Mouse (Mus musculus) intestine, embryonic 14.5 days (tissue): Measurements from ENCODE around the gene Baiap2l2. TPM values are rescaled to one million over a fixed set of nuclear protein-coding genes. Genes with fewer than 3 reads are reported as not detected.

Experiments
- ATAC-seq: fragments of 200-750 bp; cut with Nextera tagmentation; replicated peaks from 2 replicates; pipeline ENCODE4 v1.8.0; 2017; ENCODE audit warnings: low read depth, moderate number of reproducible peaks, moderate TSS enrichment, moderate library complexity; ENCODE audit not compliant: low FRiP score, low TSS enrichment
- DNase-seq: peaks from one replicate; pipeline ENCODE4 v3.0.0-alpha.2; 2018; ENCODE audit warnings: low spot score
- H3K27ac ChIP-seq: fragments of 300-500 bp; sonication (generic); 2 replicates; pipeline ENCODE4 v1.5.1; 2014; ENCODE audit warnings: low read depth, mild to moderate bottlenecking, control low read depth
- H3K27me3 ChIP-seq: fragments of 300-500 bp; sonication (generic); replicated peaks from 2 replicates; pipeline ENCODE4 v1.6.1; 2014; ENCODE audit warnings: low read length, control low read depth; ENCODE audit not compliant: control insufficient read depth, insufficient read depth
- H3K36me3 ChIP-seq: fragments of 300-500 bp; sonication (generic); 2 replicates; pipeline ENCODE4 v1.6.1; 2014; ENCODE audit warnings: low read length, control low read depth; ENCODE audit not compliant: control insufficient read depth, insufficient read depth
- H3K4me1 ChIP-seq: fragments of 300-500 bp; sonication (generic); replicated peaks from 2 replicates; pipeline ENCODE4 v1.6.1; 2014; ENCODE audit warnings: low read length, control low read depth, mixed read lengths; ENCODE audit not compliant: control insufficient read depth, insufficient read depth
- H3K4me2 ChIP-seq: fragments of 300-500 bp; sonication (generic); 2 replicates; pipeline ENCODE4 v1.6.1; 2014; ENCODE audit warnings: low read length
- H3K4me3 ChIP-seq: fragments of 300-500 bp; sonication (generic); 2 replicates; pipeline ENCODE4 v1.5.1; 2014; ENCODE audit warnings: low read depth, low read length, control low read depth, mixed read lengths
- H3K9ac ChIP-seq: fragments of 300-500 bp; sonication (generic); 2 replicates; pipeline ENCODE4 v1.6.1; 2014; ENCODE audit warnings: mild to moderate bottlenecking, low read length
- H3K9me3 ChIP-seq: fragments of 300-500 bp; sonication (generic); 2 replicates; pipeline ENCODE4 v1.6.1; 2016; ENCODE audit warnings: low read length, control low read depth; ENCODE audit not compliant: control insufficient read depth
- WGBS: fragments of 180-500 bp; shearing (Covaris S2); extraction: QIAGEN DNeasy Blood & Tissue Kit; methylation state at CpG from one replicate; pipeline ENCODE4 v1.1.7; 2014; 5-methylcytosine and 5-hydroxymethylcytosine counted together
- polyA plus RNA-seq: library from polyadenylated mRNA; unstranded; fragments of >200 nt; fragmentation: Nextera tagmentation; extraction: Ambion mirVana; gene quantifications from 2 replicates; pipeline ENCODE4 v1.2.1, GENCODE M21; 2014

The Baiap2l2 gene
- polyA plus RNA-seq, 1 experiment from 2014 or later, result 9.4 TPM

DNA sequence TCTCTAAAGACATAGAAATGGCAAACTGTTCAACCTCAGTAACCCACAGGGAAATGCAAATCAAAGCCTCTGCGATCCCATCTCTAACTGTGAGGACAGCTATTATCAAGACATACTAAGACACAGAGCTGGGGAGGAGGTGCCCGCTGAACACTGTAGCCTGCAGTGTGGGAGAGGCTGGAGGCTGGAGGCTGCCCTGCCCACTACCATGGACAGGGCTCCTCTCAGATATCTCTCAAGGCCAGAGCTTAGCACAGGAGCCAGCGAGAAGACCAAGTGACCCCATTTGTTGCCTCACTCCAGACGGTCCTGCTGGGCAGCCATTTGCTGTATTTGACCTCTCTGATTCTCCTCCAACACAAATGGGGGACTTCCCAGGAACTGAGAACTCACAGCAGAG, 22.5 kb upstream of the Baiap2l2 start:
- no peaks in the 10 kb centered on the region for H3K4me1 ChIP-seq
- no peak overlapping the region for H3K27ac ChIP-seq
- ATAC-seq (no peak), DNase-seq (no peak)
- no peak overlapping the region for H3K4me3 ChIP-seq
- H3K36me3 ChIP-seq, result peaks cover 25% of the 10 kb centered on the region
- H3K4me2 ChIP-seq, result no peak overlapping the region
- no peak overlapping the region for H3K9ac ChIP-seq
- H3K27me3 ChIP-seq, result no peaks in the 10 kb centered on the region
- no peaks in the 10 kb centered on the region for H3K9me3 ChIP-seq
- 46% methylated on average over 4 of the region's 4 CpGs for WGBS

DNA sequence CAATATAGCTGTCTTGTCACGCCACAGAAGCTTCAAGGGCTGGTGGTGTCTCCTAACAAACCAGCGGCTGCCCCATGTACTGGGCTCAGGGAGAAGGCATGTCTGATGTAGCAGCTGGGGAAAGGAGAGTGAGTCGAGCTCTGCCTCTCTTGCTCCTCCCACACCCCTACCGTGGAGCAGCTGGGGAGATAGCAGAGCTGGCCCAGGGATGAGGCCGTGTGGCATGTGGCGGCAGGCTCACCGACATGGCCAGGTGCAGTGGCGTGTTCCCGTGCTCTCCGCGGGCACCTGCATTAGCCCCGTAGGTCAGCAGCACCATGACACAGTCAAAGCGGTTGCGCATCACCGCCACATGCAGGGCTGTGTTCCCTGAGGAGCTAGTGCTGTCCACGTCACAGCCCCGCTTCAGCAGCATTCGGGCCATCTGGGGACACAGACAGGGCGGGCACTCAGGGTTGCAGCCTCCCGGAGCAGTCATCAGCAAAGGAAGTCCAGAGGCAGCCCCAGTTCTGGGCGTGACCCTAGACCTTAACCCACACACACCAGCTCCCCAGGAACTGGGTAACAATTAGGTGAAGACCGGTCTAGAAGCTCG, 20.8 kb upstream of the Baiap2l2 start:
- WGBS, result 73% methylated on average over 23 of the region's 23 CpGs

DNA sequence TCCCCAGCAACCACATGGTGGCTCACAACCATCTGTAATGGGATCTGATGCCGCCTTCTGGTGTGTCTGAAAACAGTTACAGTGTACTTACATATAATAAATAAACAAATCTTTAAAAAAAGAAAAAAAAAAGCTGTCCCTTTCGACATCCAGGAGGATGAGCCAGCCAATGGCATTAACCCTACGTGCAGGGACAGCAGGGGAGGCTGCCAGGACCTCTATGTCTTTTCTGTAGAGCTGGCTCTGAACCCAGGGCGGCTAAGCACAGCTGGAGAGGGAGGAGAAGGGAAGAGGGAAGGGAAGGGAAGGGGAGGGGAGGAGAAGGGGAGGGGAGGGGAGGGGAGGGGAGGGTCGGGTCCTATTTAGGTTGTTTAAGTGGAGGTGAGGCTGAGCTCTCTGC, 19.5 kb upstream of the Baiap2l2 start:
- H3K4me3 ChIP-seq, result no peak overlapping the region
- 57% methylated on average over 5 of the region's 5 CpGs for whole genome bisulfite sequencing
- H3K9me3 ChIP-seq, result no peaks in the 10 kb centered on the region
- H3K27ac ChIP-seq, result no peak overlapping the region
- H3K4me1 ChIP-seq, result no peaks in the 10 kb centered on the region
- peaks cover 16% of the 10 kb centered on the region for H3K36me3 ChIP-seq
- DNase-seq (no peak), ATAC-seq (no peak)
- H3K27me3 ChIP-seq, result no peaks in the 10 kb centered on the region
- H3K9ac ChIP-seq, result no peak overlapping the region
- H3K4me2 ChIP-seq, result no peak overlapping the region

More for the DNA sequence above, 20.8 kb upstream of the Baiap2l2 start:
- H3K4me2 ChIP-seq, result no peak overlapping the region
- H3K27me3 ChIP-seq, result no peaks in the 10 kb centered on the region
- peaks cover 23% of the 10 kb centered on the region for H3K36me3 ChIP-seq
- H3K9me3 ChIP-seq, result no peaks in the 10 kb centered on the region
- H3K27ac ChIP-seq, result no peak overlapping the region
- ATAC-seq, result no peak
- no peak for DNase-seq
- H3K4me1 ChIP-seq, result no peaks in the 10 kb centered on the region
- H3K9ac ChIP-seq, result no peak overlapping the region
- H3K4me3 ChIP-seq, result no peak overlapping the region

DNA sequence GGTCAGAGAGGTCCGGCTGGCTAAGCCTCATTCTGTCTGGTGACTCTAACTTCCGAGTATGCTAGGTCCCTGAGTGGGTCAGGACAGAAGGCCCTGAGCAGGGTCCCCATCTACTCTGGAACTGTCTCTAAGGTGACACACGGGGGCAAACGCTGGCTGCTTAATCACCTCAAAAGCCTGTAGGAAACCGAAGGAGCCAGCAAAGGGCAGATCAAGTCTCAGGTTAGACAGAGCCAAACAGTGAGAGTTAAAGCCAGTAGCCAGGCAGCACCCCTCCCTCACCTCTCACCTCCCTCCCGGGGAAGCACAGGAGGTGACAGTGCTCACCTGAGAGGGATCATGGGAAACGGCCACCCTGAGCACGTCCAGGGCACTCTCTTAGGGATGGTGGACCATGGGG, 18.4 kb upstream of the Baiap2l2 start:
- no peak overlapping the region for H3K4me3 ChIP-seq
- H3K4me1 ChIP-seq, result no peaks in the 10 kb centered on the region
- 84% methylated on average over 8 of the region's 8 CpGs for WGBS
- no peak overlapping the region for H3K4me2 ChIP-seq
- ATAC-seq (no peak), DNase-seq (no peak)
- H3K9me3 ChIP-seq, result no peaks in the 10 kb centered on the region
- peaks cover 16% of the 10 kb centered on the region for H3K36me3 ChIP-seq
- H3K9ac ChIP-seq, result no peak overlapping the region
- H3K27me3 ChIP-seq, result no peaks in the 10 kb centered on the region
- no peak overlapping the region for H3K27ac ChIP-seq

DNA sequence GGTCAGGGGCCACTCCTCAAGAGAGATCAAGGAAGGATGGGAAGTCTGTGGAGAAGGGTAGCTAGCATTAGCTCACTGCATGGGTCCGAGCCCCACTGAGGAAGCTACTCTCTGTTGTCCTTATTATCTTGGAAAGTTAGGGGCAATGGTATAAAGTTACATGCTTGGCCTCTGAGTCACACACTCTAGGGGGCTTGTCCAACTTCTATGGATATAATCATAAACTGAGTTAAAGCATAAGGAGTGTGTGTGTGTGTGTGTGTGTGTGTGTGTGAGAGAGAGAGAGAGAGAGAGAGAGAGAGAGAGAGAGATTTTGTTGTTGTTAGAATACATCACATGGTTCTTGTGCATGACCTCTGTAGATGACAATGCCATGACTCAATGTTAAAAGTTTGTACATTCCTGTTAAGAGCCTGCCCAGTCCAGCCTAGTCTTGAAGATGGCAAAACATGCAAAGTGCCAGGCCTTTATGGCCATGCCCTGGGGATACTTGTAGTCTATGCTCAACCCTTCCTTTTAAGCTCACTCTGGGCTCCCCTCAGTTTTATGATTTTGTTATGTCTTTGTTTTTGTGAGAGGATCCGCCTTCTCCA, 14.3 kb upstream of the Baiap2l2 start:
- no peaks in the 10 kb centered on the region for H3K27me3 ChIP-seq
- no peak overlapping the region for H3K9ac ChIP-seq
- H3K9me3 ChIP-seq, result no peaks in the 10 kb centered on the region
- 76% methylated on average over 2 of the region's 2 CpGs for WGBS
- 0 out of 2 replicates have a peak, but pooled peaks cover 7% of the 10 kb centered on the region for H3K36me3 ChIP-seq
- no peak overlapping the region for H3K4me2 ChIP-seq
- DNase-seq, result no peak
- no peaks in the 10 kb centered on the region for H3K4me1 ChIP-seq
- ATAC-seq, result no peak
- H3K4me3 ChIP-seq, result no peak overlapping the region
- no peak overlapping the region for H3K27ac ChIP-seq

DNA sequence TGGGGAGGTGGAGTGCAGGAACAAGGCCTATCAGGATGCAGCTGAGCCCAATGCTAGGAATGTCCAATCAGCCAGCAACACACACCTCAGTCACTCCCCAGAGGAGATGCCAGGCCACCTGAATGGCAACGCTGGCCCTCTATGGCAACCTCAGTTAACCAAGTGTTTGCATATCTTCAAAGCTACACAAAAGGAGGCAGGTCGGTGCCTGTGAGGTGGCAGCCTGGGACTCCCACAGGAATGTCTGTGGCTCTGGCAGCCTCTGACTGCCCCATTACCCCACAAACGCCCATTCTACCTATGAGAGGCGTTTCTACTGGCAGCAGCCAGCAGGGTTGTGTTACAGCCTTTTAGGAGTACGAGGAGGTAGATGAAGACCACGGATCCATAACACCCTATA, 13.2 kb upstream of the Baiap2l2 start:
- H3K4me1 ChIP-seq, result no peaks in the 10 kb centered on the region
- H3K4me2 ChIP-seq, result no peak overlapping the region
- WGBS, result 86% methylated on average over 6 of the region's 6 CpGs
- H3K36me3 ChIP-seq, result no peaks in the 10 kb centered on the region
- DNase-seq, result no peak
- H3K27me3 ChIP-seq, result no peaks in the 10 kb centered on the region
- no peak overlapping the region for H3K27ac ChIP-seq
- no peak for ATAC-seq
- H3K9ac ChIP-seq, result no peak overlapping the region
- no peaks in the 10 kb centered on the region for H3K9me3 ChIP-seq
- H3K4me3 ChIP-seq, result no peak overlapping the region

DNA sequence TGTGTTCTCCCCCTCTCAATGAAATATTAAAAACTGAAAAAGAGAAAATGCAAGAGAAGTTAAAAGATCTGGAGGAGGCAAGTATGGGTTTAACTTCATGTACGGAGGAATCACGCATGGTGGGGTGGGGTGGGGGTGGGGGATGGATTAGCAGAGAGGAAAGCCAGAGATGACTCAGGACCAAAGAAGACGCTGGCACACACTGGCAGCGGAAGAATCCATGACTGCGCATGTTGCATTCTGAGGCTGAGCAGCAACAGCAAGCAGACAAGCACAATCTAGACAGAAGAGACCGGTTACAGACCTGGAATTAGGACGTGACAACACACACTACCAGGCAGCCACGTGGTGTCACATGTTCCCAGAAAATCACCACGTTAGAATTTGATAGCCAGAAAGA, 7.4 kb upstream of the Baiap2l2 start:
- no peaks in the 10 kb centered on the region for H3K9me3 ChIP-seq

DNA sequence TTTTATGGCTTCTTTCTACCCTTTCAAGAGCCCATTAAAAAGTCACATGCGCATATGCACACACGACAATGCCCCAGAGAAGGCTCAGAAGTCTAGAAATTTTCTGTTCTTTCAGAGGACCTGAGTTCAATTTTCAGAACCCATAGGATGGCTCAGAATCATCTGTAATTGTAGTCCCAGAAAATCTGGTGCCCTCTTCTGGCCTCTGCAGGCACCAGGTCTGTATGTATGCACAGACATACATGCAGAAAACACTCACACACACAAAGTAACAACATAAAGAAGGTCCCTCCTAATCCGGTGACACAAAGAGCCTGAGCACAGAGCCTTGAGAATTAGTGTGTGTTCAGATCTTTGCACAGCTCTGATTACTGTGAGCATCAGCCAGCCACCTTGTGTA, 5.0 kb upstream of the Baiap2l2 start:
- Histone ChIP-seq H3K27ac (no peak overlapping the region), H3K9me3 (no peaks in the 10 kb centered on the region), H3K9ac (no peak overlapping the region), H3K36me3 (peaks cover 10% of the 10 kb centered on the region), H3K4me1 (no peaks in the 10 kb centered on the region), H3K4me2 (no peak overlapping the region), H3K4me3 (no peak overlapping the region), H3K27me3 (no peaks in the 10 kb centered on the region)
- 69% methylated on average over 3 of the region's 3 CpGs for WGBS
- no peak for DNase-seq
- ATAC-seq, result no peak

More for the DNA sequence above, 7.4 kb upstream of the Baiap2l2 start:
- H3K9ac ChIP-seq, result no peak overlapping the region
- no peaks in the 10 kb centered on the region for H3K36me3 ChIP-seq
- no peak for ATAC-seq
- no peak overlapping the region for H3K4me3 ChIP-seq
- no peaks in the 10 kb centered on the region for H3K4me1 ChIP-seq
- DNase-seq, result no peak
- 79% methylated on average over 9 of the region's 9 CpGs for WGBS
- H3K27ac ChIP-seq, result no peak overlapping the region
- no peak overlapping the region for H3K4me2 ChIP-seq
- H3K27me3 ChIP-seq, result no peaks in the 10 kb centered on the region

DNA sequence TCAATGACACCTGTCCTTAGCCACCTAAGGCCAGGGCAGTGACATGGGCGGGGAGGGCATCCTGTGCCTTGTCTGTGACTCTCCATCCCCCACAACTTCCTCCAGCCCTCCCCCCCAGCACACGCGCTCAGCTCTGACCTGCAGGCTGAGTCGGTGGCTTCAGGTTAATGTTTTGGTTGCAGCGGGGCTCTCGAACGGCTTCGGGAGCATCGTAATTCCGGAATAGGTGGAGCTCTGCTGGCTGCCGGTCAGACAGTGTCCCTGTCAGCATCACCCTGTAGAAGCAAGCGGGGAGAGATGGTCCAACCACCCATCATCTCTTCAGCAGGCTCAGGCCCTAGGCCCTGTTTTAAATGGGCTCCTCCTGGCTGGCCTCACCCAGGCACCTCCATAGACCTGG, 4.1 kb upstream of the Baiap2l2 start:
- H3K4me2 ChIP-seq, result no peak overlapping the region
- peaks cover 10% of the 10 kb centered on the region for H3K36me3 ChIP-seq
- no peaks in the 10 kb centered on the region for H3K9me3 ChIP-seq
- no peaks in the 10 kb centered on the region for H3K4me1 ChIP-seq
- no peaks in the 10 kb centered on the region for H3K27me3 ChIP-seq
- no peak overlapping the region for H3K9ac ChIP-seq
- 84% methylated on average over 12 of the region's 12 CpGs for whole genome bisulfite sequencing
- ATAC-seq (no peak), DNase-seq (no peak)
- no peak overlapping the region for H3K27ac ChIP-seq
- H3K4me3 ChIP-seq, result no peak overlapping the region
